9 mouse cellular contexts compared by ENCODE assay signal in the genomic region with DNA sequence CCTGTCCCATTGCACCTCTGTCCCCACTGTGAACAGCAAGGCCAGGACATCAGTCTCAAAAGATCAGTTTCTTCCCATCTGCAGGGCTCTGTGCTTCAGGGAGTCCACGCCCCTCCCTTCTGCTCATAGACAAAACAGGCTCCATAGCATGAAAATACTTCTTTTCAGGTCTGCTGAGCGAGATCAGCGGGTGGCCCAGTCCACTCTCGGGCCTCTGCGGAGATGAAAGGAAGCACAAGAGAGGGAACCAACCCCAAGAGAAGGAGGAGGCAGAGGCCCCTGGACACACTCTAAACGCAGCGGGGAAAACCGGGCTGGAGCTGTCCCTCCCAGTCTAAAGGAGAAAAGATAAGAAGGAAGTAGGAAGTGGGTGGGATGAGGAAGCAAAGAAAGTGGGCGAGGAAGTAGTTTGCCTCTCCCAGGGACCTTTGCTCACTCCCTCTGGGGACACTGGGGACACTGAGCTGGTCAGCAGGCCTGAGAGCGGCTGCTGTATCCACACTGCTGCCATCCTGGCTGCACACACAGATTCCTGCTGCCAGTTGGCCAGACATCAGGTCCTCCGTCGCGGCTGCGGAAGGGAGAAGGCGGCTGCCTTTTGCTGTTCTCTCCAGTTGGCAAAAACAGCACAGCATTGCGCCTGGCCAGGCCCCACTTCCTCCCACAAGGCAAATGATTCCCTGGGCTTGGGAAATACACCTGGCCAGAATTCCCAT.
DNase-seq lines count a peak whose midpoint lies in the region; ATAC-seq lines count a peak whose summit lies in the region.
"Had no signal": no experiment of that assay in that cellular context is flagged by ENCODE, and none has a peak within 500 bp of the region (broad histone marks: within the 10 kb centered on the region; RNA-seq: fewer than 3 reads in every experiment).

No protein-coding gene starts in this region.

- peaks cover 92% of the 10 kb centered on the region for H3K27me3 ChIP-seq in embryonic facial prominence, embryonic 10.5 days (replicated peaks; ENCODE audit: low read depth, poor library complexity, severe bottlenecking)
- H3K27me3 ChIP-seq in intestine, embryonic 15.5 days (replicated peaks) = no peaks in the 10 kb centered on the region

- 3% methylated on average over 16 of the region's 16 CpGs for WGBS in embryonic facial prominence, embryonic 10.5 days
- WGBS in intestine, embryonic 15.5 days = 12% methylated on average over 16 of the region's 16 CpGs

- H3K4me3 ChIP-seq in embryonic facial prominence, embryonic 10.5 days = peak overlapping the region; percentile 41
- 0 out of 2 replicates have a peak overlapping the region, but pooled peaks have one; percentile 4 for H3K4me3 ChIP-seq in intestine, embryonic 15.5 days (replicated peaks)

- no peaks in the 10 kb centered on the region for H3K9me3 ChIP-seq in embryonic facial prominence, embryonic 10.5 days
- no peaks in the 10 kb centered on the region for H3K9me3 ChIP-seq in intestine, embryonic 15.5 days

- H3K36me3 ChIP-seq in embryonic facial prominence, embryonic 10.5 days (replicated peaks) = no peaks in the 10 kb centered on the region
- H3K36me3 ChIP-seq in intestine, embryonic 15.5 days = no peaks in the 10 kb centered on the region

- DNase-seq in adrenal gland, adult (ENCODE audit: inconsistent age in 2 of 2, low spot score in 1 of 2) = peak; percentile 50 to 82
- DNase-seq in embryonic facial prominence, embryonic 10.5 days (ENCODE audit: low spot score) = peak; percentile 53
- peak; percentile 77 for DNase-seq in gonadal fat pad, adult 2 months (ENCODE audit: low read depth)
- peak; percentile 60 to 83 for DNase-seq in left cerebral cortex, adult 8-10 months (ENCODE audit: low spot score in 2 of 2)
- peak; percentile 80 for DNase-seq in lung, postnatal 25 days (ENCODE audit: low spot score)
- DNase-seq in right cerebral cortex, postnatal 25 days = peak; percentile 79
- DNase-seq in spleen, adult 18-20 months = no peak

- peak; percentile 44 for ATAC-seq in intestine, embryonic 15.5 days
- ATAC-seq: Patski had no signal

- H3K4me2 ChIP-seq in intestine, embryonic 15.5 days (replicated peaks) = peak overlapping the region; percentile 53

- peak overlapping the region; percentile 75 for H3K27ac ChIP-seq in embryonic facial prominence, embryonic 10.5 days (replicated peaks)
- peak overlapping the region; percentile 88 for H3K27ac ChIP-seq in intestine, embryonic 15.5 days

- H3K4me1 ChIP-seq in embryonic facial prominence, embryonic 10.5 days = peaks cover 56% of the 10 kb centered on the region
- H3K4me1 ChIP-seq in intestine, embryonic 15.5 days (replicated peaks) = peaks cover 38% of the 10 kb centered on the region

- H3K9ac ChIP-seq in intestine, embryonic 15.5 days = peak overlapping the region; percentile 2; the same call in 1 of the 2 replicates

Comparison
In these comparisons a context has a peak if more than half of its experiments do, and no peak if none do; other contexts are left out.
1. DNase-seq: peak in adrenal gland, adult (2 of 2), embryonic facial prominence, embryonic 10.5 days (single experiment), gonadal fat pad, adult 2 months (single experiment), left cerebral cortex, adult 8-10 months (2 of 2), lung, postnatal 25 days (single experiment) and right cerebral cortex, postnatal 25 days (single experiment); none in spleen, adult 18-20 months (0 of 2).